Mouse (Mus musculus): ENCODE data around the gene Apoc1. TPM values are rescaled to one million over a fixed set of nuclear protein-coding genes. Genes with fewer than 3 reads are reported as not detected.

The Apoc1 gene
- 79.6 and 88.4 TPM in 2 replicates for polyA plus RNA-seq (2015; fragmentation: Nextera tagmentation; extraction: Ambion mirVana)

- peak within 1 kb of the TSS; percentile 45; the same call in 1 of the 2 replicates for H3K27ac ChIP-seq (replicated peaks)
- DNase-seq (ENCODE audit: low spot score) (no peak), ATAC-seq (ENCODE audit: low FRiP score, low TSS enrichment) (no peak)
- no peak within 1 kb of the TSS for H3K9ac ChIP-seq (ENCODE audit: low read length)
- no peaks in the 10 kb centered on the region; the same call in 1 of the 2 replicates for H3K4me1 ChIP-seq (replicated peaks; ENCODE audit: control insufficient read depth, insufficient read depth)
- no peaks in the 10 kb centered on the region for H3K36me3 ChIP-seq (ENCODE audit: control insufficient read depth, insufficient read depth, low read length)
- peak within 1 kb of the TSS; percentile 11; the same call in 1 of the 2 replicates for H3K4me2 ChIP-seq (replicated peaks; ENCODE audit: low read depth)
- WGBS = 55% methylated on average over 27 of the region's 28 CpGs
- H3K27me3 ChIP-seq (ENCODE audit: control insufficient read depth, insufficient read depth, low read length) = no peaks in the 10 kb centered on the region
- no peak within 1 kb of the TSS for H3K4me3 ChIP-seq (ENCODE audit: low read depth, low read length)
- TF ChIP-seq EP300 (optimal IDR thresholded peaks at IDR 0.05) (no peak), CTCF (IDR thresholded peaks at IDR 0.05; ENCODE audit: low read depth) (no peak)
- no peaks in the 10 kb centered on the region for H3K9me3 ChIP-seq (ENCODE audit: control insufficient read depth, low read length)
Measured at GRCm38 (mm10) chr7:19691873-19692865, at the start of gene Apoc1. Apoc1 (minus strand) TSS chr7:19692660.

GRCm38 (mm10) chr7:19741329-19742031, 49.0 kb upstream of the Apoc1 start:
- DNase-seq (ENCODE audit: low spot score) = no peak
- Histone ChIP-seq H3K27ac (replicated peaks) (peak overlapping the region; percentile 56; the same call in 1 of the 2 replicates), H3K36me3 (ENCODE audit: control insufficient read depth, insufficient read depth, low read length) (peaks cover 11% of the 10 kb centered on the region; the same call in 1 of the 2 replicates), H3K4me3 (ENCODE audit: low read depth, low read length) (no peak overlapping the region), H3K4me1 (replicated peaks; ENCODE audit: control insufficient read depth, insufficient read depth) (peaks cover 8% of the 10 kb centered on the region), H3K9ac (ENCODE audit: low read length) (no peak overlapping the region), H3K4me2 (replicated peaks; ENCODE audit: low read depth) (no peak overlapping the region), H3K27me3 (ENCODE audit: control insufficient read depth, insufficient read depth, low read length) (no peaks in the 10 kb centered on the region), H3K9me3 (ENCODE audit: control insufficient read depth, low read length) (no peaks in the 10 kb centered on the region)
- TF ChIP-seq CTCF (IDR thresholded peaks at IDR 0.05; ENCODE audit: low read depth) = no peak
- TF ChIP-seq EP300 (optimal IDR thresholded peaks at IDR 0.05) = no peak
- WGBS = 15% methylated on average over 8 of the region's 8 CpGs
- ATAC-seq (ENCODE audit: low FRiP score, low TSS enrichment) = peak; percentile 38; the same call in 1 of the 2 replicates

GRCm38 (mm10) chr7:19740269-19740668, 47.8 kb upstream of the Apoc1 start:
- no peak overlapping the region for H3K9ac ChIP-seq (ENCODE audit: low read length)
- peaks cover 11% of the 10 kb centered on the region; the same call in 1 of the 2 replicates for H3K36me3 ChIP-seq (ENCODE audit: control insufficient read depth, insufficient read depth, low read length)
- no peaks in the 10 kb centered on the region for H3K27me3 ChIP-seq (ENCODE audit: control insufficient read depth, insufficient read depth, low read length)
- TF ChIP-seq CTCF (IDR thresholded peaks at IDR 0.05; ENCODE audit: low read depth) = peak; percentile 50
- TF ChIP-seq EP300 (optimal IDR thresholded peaks at IDR 0.05) = no peak
- ATAC-seq (ENCODE audit: low FRiP score, low TSS enrichment) (no peak), DNase-seq (ENCODE audit: low spot score) (no peak)
- no peaks in the 10 kb centered on the region for H3K9me3 ChIP-seq (ENCODE audit: control insufficient read depth, low read length)
- H3K4me2 ChIP-seq (replicated peaks; ENCODE audit: low read depth) = no peak overlapping the region
- WGBS = 89% methylated on average over 11 of the region's 11 CpGs
- peaks cover 8% of the 10 kb centered on the region; the same call in 1 of the 2 replicates for H3K4me1 ChIP-seq (replicated peaks; ENCODE audit: control insufficient read depth, insufficient read depth)
- no peak overlapping the region for H3K27ac ChIP-seq (replicated peaks)
- no peak overlapping the region for H3K4me3 ChIP-seq (ENCODE audit: low read depth, low read length)

- peaks cover 11% of the 10 kb centered on the region; the same call in 1 of the 2 replicates for H3K36me3 ChIP-seq (ENCODE audit: control insufficient read depth, insufficient read depth, low read length)
Measured at GRCm38 (mm10) chr7:19738771-19739170, 46.3 kb upstream of the Apoc1 start.

GRCm38 (mm10) chr7:19736389-19737057, 44.1 kb upstream of the Apoc1 start:
- H3K27ac ChIP-seq (replicated peaks) = no peak overlapping the region
- DNase-seq (ENCODE audit: low spot score) = no peak
- H3K36me3 ChIP-seq (ENCODE audit: control insufficient read depth, insufficient read depth, low read length) = peaks cover 18% of the 10 kb centered on the region
- H3K4me1 ChIP-seq (replicated peaks; ENCODE audit: control insufficient read depth, insufficient read depth) = no peaks in the 10 kb centered on the region
- ATAC-seq (ENCODE audit: low FRiP score, low TSS enrichment) = no peak
- no peaks in the 10 kb centered on the region for H3K27me3 ChIP-seq (ENCODE audit: control insufficient read depth, insufficient read depth, low read length)
- no peak overlapping the region for H3K9ac ChIP-seq (ENCODE audit: low read length)
- no peak overlapping the region for H3K4me2 ChIP-seq (replicated peaks; ENCODE audit: low read depth)
- no peak overlapping the region for H3K4me3 ChIP-seq (ENCODE audit: low read depth, low read length)
- 87% methylated on average over 16 of the region's 16 CpGs for WGBS
- TF ChIP-seq CTCF (IDR thresholded peaks at IDR 0.05; ENCODE audit: low read depth) (no peak), EP300 (optimal IDR thresholded peaks at IDR 0.05) (no peak)
- no peaks in the 10 kb centered on the region for H3K9me3 ChIP-seq (ENCODE audit: control insufficient read depth, low read length)

More at GRCm38 (mm10) chr7:19738771-19739170, 46.3 kb upstream of the Apoc1 start:
- TF ChIP-seq CTCF (IDR thresholded peaks at IDR 0.05; ENCODE audit: low read depth) (peak; percentile 63), EP300 (optimal IDR thresholded peaks at IDR 0.05) (no peak)
- ATAC-seq (ENCODE audit: low FRiP score, low TSS enrichment) = no peak
- H3K4me3 ChIP-seq (ENCODE audit: low read depth, low read length) = no peak overlapping the region
- no peaks in the 10 kb centered on the region for H3K27me3 ChIP-seq (ENCODE audit: control insufficient read depth, insufficient read depth, low read length)
- no peak overlapping the region for H3K9ac ChIP-seq (ENCODE audit: low read length)
- no peak overlapping the region for H3K27ac ChIP-seq (replicated peaks)
- H3K9me3 ChIP-seq (ENCODE audit: control insufficient read depth, low read length) = no peaks in the 10 kb centered on the region
- WGBS = 90% methylated on average over 3 of the region's 3 CpGs
- peak; percentile 64 for DNase-seq (ENCODE audit: low spot score)
- peaks cover 3% of the 10 kb centered on the region; the same call in 1 of the 2 replicates for H3K4me1 ChIP-seq (replicated peaks; ENCODE audit: control insufficient read depth, insufficient read depth)
- no peak overlapping the region for H3K4me2 ChIP-seq (replicated peaks; ENCODE audit: low read depth)
